ENCODE assay signal across 8 mouse cellular contexts in the genomic region with DNA sequence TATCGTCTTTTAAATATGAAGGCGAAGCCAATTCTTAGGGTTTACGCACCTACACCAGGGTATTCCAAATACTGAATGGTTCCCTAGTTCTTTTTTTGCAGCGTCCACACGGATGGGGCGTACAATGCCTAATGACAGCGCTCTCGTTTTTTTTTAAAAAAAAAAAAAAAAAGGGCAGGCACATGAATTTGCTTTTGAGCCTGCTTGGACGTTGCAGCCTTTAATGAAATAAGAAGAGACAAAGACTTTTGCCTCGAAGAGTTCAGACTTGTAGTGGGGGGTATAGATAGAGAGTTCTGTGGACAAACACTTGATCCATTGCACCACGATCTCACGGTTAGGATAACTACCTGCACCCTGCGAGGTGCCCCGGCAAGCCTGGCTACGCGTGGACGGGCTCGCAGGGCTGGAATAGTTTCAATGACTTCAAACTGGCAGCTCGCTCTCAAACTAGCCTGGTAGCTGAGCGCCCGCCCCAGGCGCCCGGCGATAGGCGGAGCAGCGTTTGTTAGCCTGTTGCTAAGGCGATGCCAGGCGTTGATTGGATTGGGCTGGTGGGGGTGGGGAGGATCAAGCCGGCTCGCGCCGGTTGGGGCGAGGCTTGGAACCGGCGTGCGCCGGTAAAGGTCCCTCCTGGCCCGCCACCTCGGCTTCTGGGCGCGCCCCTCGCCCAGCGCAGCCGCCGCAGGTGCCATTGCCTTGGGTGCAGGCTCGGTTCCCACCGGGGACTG. TPM values are rescaled to one million over a fixed set of nuclear protein-coding genes. Genes with fewer than 3 reads are reported as not detected.
A peak's percentile ranks its signal among the peaks of the same experiment; 100 is the strongest.
DNase-seq lines count a peak whose midpoint lies in the region; ATAC-seq and TF ChIP-seq lines count a peak whose summit lies in the region.

No protein-coding gene starts in this region.

- H3K4me1 ChIP-seq in hindbrain, postnatal 0 days (ENCODE audit: insufficient read depth, low read length), result 0 out of 2 replicates have a peak, but pooled peaks cover 2% of the 10 kb centered on the region

- intact Hi-C loops in gastrocnemius, adult 2 months (cut with DNase I), result loop anchor here (1.0 to 2.0 kb wide), 2 partner anchors 55 to 78 kb away; no protein-coding TSS in a partner anchor
- intact Hi-C loops in left cerebral cortex, adult 2 months (cut with DNase I), result loop anchor here (2.0 to 10.0 kb wide), 3 partner anchors 78 to 898 kb away; partner anchors contain the start of genes Cetn3 and Lysmd3

- peak overlapping the region; percentile 91 for H3K4me3 ChIP-seq in gastrocnemius, adult 2 months
- H3K4me3 ChIP-seq in hindbrain, postnatal 0 days (ENCODE audit: low read length), result peak overlapping the region; percentile 65
- peak overlapping the region; percentile 70 for H3K4me3 ChIP-seq in left cerebral cortex, adult 2 months
- peak overlapping the region; percentile 90 for H3K4me3 ChIP-seq in macrophage (ENCODE audit: inconsistent target)

- ATAC-seq in common myeloid progenitor, adult 5-6 weeks (replicated peaks; ENCODE audit: low read depth, poor library complexity, severe bottlenecking), result peak; percentile 62
- peak; percentile 92 for ATAC-seq in hindbrain, postnatal 0 days

- DNase-seq in ZHBTc4 (ENCODE audit: low read depth, low spot score), result peak; percentile 99
- peak; percentile 97 for DNase-seq in gastrocnemius, adult 2 months
- peak; percentile 99 for DNase-seq in hindbrain, postnatal 0 days (ENCODE audit: low spot score)
- peak; percentile 87 to 93 for DNase-seq in left cerebral cortex, adult 2 months (ENCODE audit: extremely low spot score in 1 of 2, low spot score in 2 of 2)
- DNase-seq in retina, postnatal 7 days (ENCODE audit: low read depth, low spot score), result peak; percentile 92
- peak; percentile 84 to 90 for DNase-seq in urinary bladder, adult 18-20 months (ENCODE audit: low spot score in 2 of 2)

- peak overlapping the region; percentile 100 for H3K27ac ChIP-seq in gastrocnemius, adult 2 months
- peak overlapping the region; percentile 100 for H3K27ac ChIP-seq in hindbrain, postnatal 0 days
- peak overlapping the region; percentile 100 for H3K27ac ChIP-seq in left cerebral cortex, adult 2 months
- H3K27ac ChIP-seq in macrophage, result peak overlapping the region; percentile 86

- peak overlapping the region; percentile 100 for H3K9ac ChIP-seq in hindbrain, postnatal 0 days (replicated peaks; ENCODE audit: low read length)

- peaks cover 4% of the 10 kb centered on the region for H3K36me3 ChIP-seq in hindbrain, postnatal 0 days (ENCODE audit: insufficient read depth, low read length)
- peaks cover 27% of the 10 kb centered on the region for H3K36me3 ChIP-seq in macrophage (ENCODE audit: inconsistent target)

- H3K27me3 ChIP-seq in hindbrain, postnatal 0 days (ENCODE audit: insufficient read depth, low read length), result no peaks in the 10 kb centered on the region

- H3K4me2 ChIP-seq in hindbrain, postnatal 0 days (ENCODE audit: low read depth, low read length), result peak overlapping the region; percentile 56

- no peaks in the 10 kb centered on the region for H3K9me3 ChIP-seq in hindbrain, postnatal 0 days (ENCODE audit: low read length)

- peaks cover 41% of the 10 kb centered on the region for H3K79me2 ChIP-seq in macrophage (ENCODE audit: inconsistent target)

- TF ChIP-seq CTCF in gastrocnemius, adult 2 months (IDR thresholded peaks at IDR 0.05), result no peak
- no peak for TF ChIP-seq CTCF in hindbrain, postnatal 0 days (IDR thresholded peaks at IDR 0.05; ENCODE audit: low read depth)
- TF ChIP-seq CTCF in left cerebral cortex, adult 2 months (IDR thresholded peaks at IDR 0.05), result no peak

- under 1% methylated on average over 46 of the region's 47 CpGs for WGBS in hindbrain, postnatal 0 days
- WGBS in macrophage (ENCODE audit: missing documents), result under 1% methylated on average over 46 of the region's 47 CpGs

RNA-seq across cellular contexts. Expression of gene Arrdc3, which starts 2.1 kb away (rescaled TPM):
- 37.4 and 44.1 TPM in 2 replicates for total RNA-seq in common myeloid progenitor, adult 5-6 weeks (2017)
- 100 to 1,000 TPM in 1 of 2 experiments, 10 to 100 TPM in 1; 21.1 to 141 TPM for total RNA-seq in gastrocnemius, adult 2 months (2021)
- 82.1 and 100 TPM in 2 replicates for total RNA-seq in hindbrain, postnatal 0 days (2014; rRNA removed)
- 48.1 and 49.8 TPM in 2 replicates for polyA plus RNA-seq in hindbrain, postnatal 0 days (2015; fragmentation: Nextera tagmentation; extraction: Ambion mirVana)
- 10 to 100 TPM; 34.0 to 39.4 TPM for total RNA-seq in left cerebral cortex, adult 2 months (2021)
- 100 to 1,000 TPM in 12 of 26 experiments, 10 to 100 TPM in 11, 1 to 10 TPM in 3; 8.0 to 378 (median 60.0) TPM for total RNA-seq in macrophage (2018; cell fraction: chromatin; rRNA removed)
- total RNA-seq in macrophage (2018; cell fraction: cytosol; rRNA removed), result 100 to 1,000 TPM in 11 of 26 experiments, 10 to 100 TPM in 13, 1 to 10 TPM in 2; 7.1 to 154 (median 91.5) TPM
- total RNA-seq in macrophage (2018; cell fraction: nucleus; rRNA removed), result 100 to 1,000 TPM in 9 of 26 experiments, 10 to 100 TPM in 15, 1 to 10 TPM in 2; 4.7 to 381 (median 49.8) TPM
- 43.8 to 78.6 TPM (median 54.2 TPM) in 3 replicates for polyA plus RNA-seq in macrophage (2018)

Comparison
In these comparisons a context has a peak if more than half of its experiments do, and no peak if none do; other contexts are left out.
1. Peak in every context shown above with its lines: DNase-seq, ATAC-seq, H3K4me3 ChIP-seq and H3K27ac ChIP-seq.